Mouse (Mus musculus) adrenal gland, adult 18-20 months (tissue): ENCODE measurements around the gene Wdr27. TPM values are rescaled to one million over a fixed set of nuclear protein-coding genes. Genes with fewer than 3 reads are reported as not detected.

Experiments
- DNase-seq, 2 experiments: peaks; one replicate each; pipeline ENCODE4 v3.0.0; 2021 to 2022; ENCODE audit warnings: low spot score in 2 of 2
- total RNA-seq, 2 experiments: library from RNA; stranded (reverse); gene quantifications; 1 replicate in 1 of 2; 2 replicates in 1 of 2; pipeline ENCODE4 v1.2.3; 2021

Gene Wdr27
- total RNA-seq, 2 experiments from 2014 or later = 1.9 to 3.5 TPM

DNA sequence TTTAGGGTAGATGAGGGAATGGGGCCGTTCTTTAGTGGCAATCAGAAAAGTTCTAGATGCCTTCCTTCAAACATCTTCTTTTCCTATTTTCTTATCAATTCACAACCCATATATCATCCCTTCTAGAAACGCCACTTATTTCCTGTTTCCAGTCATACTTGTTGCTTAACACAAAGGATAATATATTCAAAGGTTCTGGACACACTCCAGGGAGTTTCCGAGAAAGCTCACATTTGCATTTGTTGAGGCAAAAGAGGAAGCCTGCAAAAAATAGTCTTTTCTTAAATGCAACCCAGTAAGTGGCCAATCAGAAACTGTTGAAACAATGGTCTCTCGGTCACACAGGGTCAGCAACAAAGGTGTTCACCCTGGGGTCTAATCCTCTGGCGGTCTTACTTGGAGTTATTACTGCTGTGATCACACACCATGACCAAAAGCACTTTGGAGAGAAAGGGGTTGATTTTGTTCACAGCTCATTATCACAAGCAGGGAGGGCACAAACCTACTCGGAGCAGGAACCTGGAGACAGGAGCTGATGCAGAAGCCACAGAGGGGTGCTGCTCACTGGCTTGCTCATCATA, 116.2 kb downstream of the Wdr27 start:
- no peak for DNase-seq

DNA sequence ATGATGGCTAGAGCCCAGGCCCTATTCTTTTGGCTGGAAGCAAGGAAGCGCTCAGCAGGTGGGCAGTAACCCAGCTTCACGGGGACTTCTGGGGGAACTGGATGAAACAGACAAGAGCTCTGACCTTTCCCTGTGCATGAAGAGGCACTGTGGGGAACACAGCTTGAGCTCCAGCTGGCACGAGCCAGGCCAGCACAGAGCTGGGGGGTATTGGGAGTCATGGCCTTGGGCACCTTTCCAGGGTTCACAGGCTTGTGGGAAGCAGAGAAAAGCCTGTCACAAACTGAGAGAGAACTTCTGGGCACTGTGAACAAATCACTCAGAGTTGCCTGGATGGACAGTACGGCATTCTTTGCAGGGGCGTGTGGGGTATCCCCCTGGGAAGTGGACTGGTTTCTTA, 118.0 kb downstream of the Wdr27 start:
- DNase-seq = peak; percentile 54

DNA sequence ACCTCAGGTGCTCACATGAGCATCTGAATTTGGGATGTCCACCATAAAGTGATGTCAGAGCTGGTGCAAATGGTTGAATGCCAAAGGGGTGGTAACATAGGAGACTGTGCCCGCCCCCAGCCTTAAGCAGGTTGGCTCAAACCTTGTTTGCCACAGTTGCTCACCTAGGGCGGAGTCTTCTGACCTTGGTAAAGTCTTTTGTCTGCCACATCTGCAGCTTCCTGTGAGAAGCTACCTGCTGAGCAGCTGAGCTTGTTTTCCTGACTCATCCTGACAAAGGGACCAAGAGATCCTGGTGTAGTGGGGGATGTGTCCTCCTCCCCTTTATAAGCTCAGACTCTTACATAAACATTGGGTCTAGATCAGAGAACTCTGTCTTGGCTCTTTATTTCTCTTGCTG, 125.0 kb downstream of the Wdr27 start:
- no peak for DNase-seq

DNA sequence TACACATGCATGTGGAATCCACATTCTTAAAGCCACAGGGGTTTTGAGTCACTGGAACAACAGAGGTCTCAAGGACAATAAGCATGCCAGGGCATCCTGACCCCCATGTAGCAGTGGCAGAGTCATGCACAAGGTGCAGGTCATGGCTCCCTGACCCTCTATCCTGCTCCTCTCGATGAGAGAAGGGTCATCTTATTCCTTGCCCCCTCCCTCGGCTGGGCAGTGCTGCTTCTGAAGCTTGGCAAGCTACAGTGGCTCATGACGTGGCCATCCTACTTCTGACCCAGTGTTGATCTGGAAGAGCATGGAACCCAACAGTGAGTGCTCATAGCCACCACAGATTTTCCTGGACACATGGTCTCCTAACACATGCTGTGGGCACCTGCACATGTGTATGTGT, 126.9 kb downstream of the Wdr27 start:
- DNase-seq = no peak

DNA sequence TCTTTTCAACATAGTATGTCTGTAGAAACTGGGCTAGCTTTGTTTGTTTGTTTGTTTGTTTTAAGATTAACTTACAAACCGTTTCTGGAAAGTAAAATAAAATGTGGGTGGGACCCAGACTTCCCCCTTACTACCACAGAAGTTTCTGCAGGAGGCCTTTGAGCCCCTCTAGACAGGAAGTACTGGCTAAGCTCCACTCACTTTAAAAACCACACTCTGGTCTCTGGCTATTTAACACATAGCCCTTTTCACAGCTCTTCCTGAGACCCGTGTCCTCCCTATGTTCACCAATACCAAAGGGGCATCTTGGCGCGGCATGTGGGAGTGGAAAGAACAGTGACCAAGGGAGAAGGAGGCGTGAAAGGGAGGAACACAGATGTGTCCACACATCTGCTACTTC, 127.7 kb downstream of the Wdr27 start:
- no peak for DNase-seq

DNA sequence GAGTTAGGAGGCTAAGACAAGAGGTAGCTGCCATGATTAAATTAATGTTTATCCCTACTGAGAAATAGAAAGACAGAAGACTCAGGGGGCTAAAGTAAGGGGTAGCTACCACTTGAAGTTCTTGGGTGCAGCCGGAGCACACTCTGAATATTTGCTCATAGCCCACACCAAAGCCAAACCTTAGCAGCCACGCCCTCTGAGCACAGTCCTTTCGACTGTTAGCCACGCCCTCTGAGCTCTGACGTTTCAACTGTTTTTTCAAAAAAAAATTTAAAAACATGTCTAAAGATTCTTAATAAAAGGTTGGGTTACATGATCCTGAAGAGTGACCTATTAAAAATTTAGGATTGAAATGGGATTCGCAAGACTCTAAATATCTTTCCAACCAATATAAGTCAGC, 130.3 kb downstream of the Wdr27 start:
- no peak for DNase-seq

DNA sequence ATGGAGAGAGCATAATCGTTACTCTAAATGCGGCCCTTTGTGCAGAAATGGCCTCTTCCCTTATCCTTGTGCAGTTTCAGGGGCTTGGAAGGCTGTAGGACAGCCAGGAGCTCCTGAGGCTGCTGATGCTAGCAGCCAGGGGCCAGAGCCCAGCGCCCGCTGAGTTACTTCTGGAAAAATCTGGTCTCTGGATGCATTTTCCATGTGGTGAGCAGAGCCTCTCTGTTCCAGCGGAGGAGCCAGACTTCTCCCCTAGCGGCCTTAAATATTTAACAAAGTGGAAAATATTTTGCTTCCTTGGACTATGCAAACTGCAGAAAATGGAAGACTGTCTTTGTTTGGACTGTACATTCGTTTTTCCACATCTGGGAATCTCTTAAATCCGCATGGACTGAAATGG, 130.9 kb downstream of the Wdr27 start:
- no peak for DNase-seq

DNA sequence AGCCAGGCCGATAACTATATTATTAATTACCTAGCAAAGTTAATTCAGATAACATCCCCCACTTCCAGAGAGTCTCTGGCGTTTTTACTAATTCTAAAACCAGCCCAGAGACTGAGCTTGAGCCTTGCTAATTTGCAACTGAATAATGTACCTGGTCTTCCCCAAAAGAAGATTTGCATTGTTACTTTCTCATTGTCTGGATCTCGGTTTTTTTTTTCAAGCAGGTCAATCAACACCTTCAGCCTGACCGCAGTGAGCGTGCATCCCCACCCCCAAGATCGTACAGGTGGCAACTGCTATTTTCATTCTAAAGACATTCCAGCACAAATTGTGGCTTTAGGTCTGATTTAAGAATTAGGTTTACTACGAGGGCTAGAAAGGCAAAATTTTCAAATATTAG, 136.2 kb downstream of the Wdr27 start:
- no peak for DNase-seq

DNA sequence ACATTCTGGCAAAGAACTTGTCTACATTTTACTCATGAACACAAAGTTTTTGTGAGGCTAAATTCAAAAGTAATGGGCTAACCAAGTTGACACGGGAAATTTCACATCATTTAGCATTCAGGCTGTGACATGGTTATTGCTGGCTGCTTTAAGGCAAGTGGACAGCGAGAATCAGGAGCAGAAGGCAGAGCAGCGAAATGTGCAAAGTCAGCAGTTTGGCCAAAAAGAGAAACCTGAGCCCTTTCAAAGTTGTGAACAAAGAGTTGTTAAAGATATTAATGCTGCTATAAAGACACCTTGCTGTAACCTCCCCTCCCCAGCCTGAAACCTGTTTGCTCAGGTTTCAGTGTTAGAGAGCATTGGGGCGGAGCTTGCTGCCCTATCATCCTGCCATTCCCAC, 143.7 kb downstream of the Wdr27 start:
- DNase-seq = no peak

DNA sequence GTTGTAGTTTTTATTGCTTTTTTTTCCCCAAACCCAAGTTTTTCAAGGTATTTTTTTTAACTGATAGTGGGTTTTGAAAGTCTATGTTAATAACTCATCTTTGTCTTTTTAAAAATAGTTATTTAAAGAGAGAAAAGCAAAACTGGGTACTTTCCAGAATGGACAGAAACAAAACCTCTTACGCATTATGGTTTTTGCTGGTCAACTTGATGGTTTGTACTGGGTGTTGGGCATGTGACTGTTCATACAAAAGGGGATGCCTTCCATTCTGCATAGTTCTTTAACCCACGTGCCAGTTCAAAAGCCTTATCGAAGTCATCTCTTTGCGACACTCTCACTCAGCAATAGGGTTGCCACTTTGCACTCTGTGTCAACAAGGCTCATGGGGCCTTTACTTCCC, 147.9 kb downstream of the Wdr27 start:
- DNase-seq = no peak

DNA sequence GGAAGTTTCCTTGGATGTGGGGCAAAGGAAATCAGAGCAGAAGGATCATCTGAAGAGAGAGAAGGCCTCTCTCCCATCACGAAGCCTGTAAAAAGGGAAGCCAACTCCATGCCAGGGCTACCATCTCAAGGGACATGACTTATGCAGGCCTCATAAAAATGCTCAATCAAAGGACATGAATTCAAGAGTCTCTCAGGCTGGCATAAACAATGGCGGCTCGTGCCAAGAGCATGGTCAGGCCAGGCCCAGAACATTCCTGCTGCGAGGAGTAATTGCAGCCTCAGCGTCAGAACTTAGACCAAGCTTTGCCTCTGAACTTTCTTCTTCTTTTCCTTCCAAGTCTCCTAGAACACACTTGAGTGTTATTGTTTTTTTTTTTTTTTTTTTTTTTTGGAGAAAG, 163.6 kb downstream of the Wdr27 start:
- peak in 1 of 2 experiments; percentile 35 for DNase-seq

DNA sequence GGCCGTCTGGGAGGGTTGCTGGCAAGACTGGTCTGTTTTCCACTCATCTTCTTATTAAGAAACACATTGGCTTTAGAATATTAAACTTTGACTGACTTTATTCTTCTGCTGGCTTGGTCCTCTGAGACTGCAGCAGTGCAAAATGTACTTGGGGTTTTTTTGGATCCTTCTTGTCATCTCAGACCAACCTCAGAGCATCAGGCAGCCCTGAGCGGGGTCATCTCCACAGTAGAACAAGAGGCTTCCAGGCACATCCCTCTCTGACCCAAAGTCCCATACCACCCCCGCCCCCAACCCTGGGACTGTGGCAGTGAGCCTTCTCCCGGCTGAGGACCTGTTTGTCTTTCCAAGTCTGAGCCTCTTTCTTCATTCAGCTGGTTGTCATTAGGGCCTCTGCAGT, 171.6 kb downstream of the Wdr27 start:
- no peak for DNase-seq

DNA sequence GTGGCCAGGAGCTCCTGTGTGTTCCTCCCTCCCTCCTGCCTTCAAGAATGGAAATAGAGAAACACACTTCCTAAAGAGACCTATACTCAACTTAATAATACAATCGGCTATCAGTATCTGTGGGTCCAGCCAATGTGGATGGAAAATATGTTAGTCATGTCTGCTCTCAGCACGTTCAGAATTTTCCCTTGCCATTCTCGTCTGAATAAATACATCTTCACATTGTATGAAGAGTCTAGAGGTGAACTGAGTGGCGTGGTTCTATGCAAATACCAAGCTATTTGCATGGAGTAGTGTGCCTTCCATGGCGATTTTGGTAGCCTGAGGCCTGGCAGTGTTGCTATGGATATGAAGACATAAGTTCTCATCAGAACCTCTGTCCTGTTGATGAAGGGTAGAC, 172.6 kb downstream of the Wdr27 start:
- DNase-seq = no peak

Other genes with a start within 250 kb of the Wdr27 start
- gene Thbs2, start 248.9 kb downstream of the Wdr27 start, total RNA-seq = 1 to 10 TPM; 2.6 to 3.4 TPM
- gene 1600012H06Rik, start within 50 bp of the Wdr27 start, total RNA-seq = 10 to 100 TPM; 23.8 to 34.6 TPM
- 10 to 100 TPM; 39.0 to 57.3 TPM for gene Phf10, start 18.1 kb upstream of the Wdr27 start, total RNA-seq
- 1 to 10 TPM; 5.0 to 5.4 TPM for gene 9030025P20Rik, start 35.3 kb upstream of the Wdr27 start, total RNA-seq
- not detected for gene Gm3417, start 35.6 kb upstream of the Wdr27 start, total RNA-seq
- gene Gm3435, start 67.0 kb upstream of the Wdr27 start, total RNA-seq = 1 to 10 TPM; 2.6 to 5.0 TPM
- gene Ermard, start 98.0 kb upstream of the Wdr27 start, total RNA-seq = 10 to 100 TPM; 40.0 to 48.1 TPM
- 1 to 10 TPM in 1 of 2 experiments, under 1 TPM in 1; 0.99 to 2.6 TPM for gene Tcte3, start 98.3 kb upstream of the Wdr27 start, total RNA-seq
- gene Gm3448, start 98.4 kb upstream of the Wdr27 start, total RNA-seq = 1 to 10 TPM; 5.4 to 5.6 TPM